Mouse (Mus musculus): ENCODE measurements around the gene H2-T3. TPM values are rescaled to one million over a fixed set of nuclear protein-coding genes. Genes with fewer than 3 reads are reported as not detected.
"Not testable (repeated sequence)": the region's sequence is repeated elsewhere in the genome, so short reads cannot be mapped to it uniquely, and the experiment has no call there.

Gene H2-T3
- polyA plus RNA-seq (2015; fragmentation: Nextera tagmentation; extraction: Ambion mirVana) = 0.21 and 0.97 TPM in 2 replicates

GRCm38 (mm10) chr17:36190169-36190507 is at the start of gene H2-T3:
Gene H2-T3, minus strand, starts transcription at chr17:36190287.
- H3K9ac ChIP-seq (ENCODE audit: low read length) = no peak within 1 kb of the TSS
- no peaks in the 10 kb centered on the region for H3K9me3 ChIP-seq (replicated peaks; ENCODE audit: control insufficient read depth, low read length)
- H3K4me1 ChIP-seq (ENCODE audit: control insufficient read depth, insufficient read depth, low read length) = no peaks in the 10 kb centered on the region
- peaks cover 34% of the 10 kb centered on the region for H3K27me3 ChIP-seq (ENCODE audit: control insufficient read depth, insufficient read depth, low read length)
- no peak within 1 kb of the TSS for H3K27ac ChIP-seq (ENCODE audit: low read length)
- no peak within 1 kb of the TSS for H3K4me2 ChIP-seq (ENCODE audit: low read depth, low read length)
- H3K4me3 ChIP-seq (ENCODE audit: low read length) = no peak within 1 kb of the TSS
- H3K36me3 ChIP-seq (ENCODE audit: control insufficient read depth, insufficient read depth) = no peaks in the 10 kb centered on the region
- ATAC-seq (replicated peaks; ENCODE audit: extremely low read depth, insufficient read depth, low FRiP score) = no peak
- WGBS = 72% methylated on average over 2 of the region's 2 CpGs

DNA sequence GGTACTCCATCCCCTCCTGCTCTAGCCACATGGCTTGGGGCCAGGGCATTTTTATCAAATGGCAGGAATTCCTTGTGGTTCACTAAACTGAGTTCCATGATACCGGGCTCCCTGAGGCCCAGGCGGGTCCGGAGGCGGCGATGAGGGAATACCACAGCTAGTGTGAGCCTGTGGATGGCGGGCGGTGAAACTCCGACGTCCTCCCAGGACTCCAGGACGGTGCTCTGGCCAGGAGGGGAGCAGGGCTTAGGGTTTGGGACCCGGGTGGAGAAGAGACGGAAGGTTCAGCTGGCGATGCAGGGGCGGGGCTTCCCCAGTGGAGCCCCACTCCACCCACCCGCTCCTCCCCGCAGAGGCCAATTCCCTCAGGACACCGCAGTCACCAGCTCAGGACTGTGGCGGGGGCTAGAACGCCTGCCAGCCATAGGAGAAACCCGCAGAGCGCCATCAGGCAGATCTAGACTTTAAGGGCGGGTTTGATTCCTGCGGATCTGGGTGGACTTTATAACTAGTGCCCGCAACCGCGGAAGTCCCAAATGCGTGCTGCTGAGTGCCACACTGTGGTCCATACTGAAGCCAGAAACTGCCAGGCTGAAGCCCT is 47.3 kb upstream of the H2-T3 start:
- WGBS = 1% methylated on average over 27 of the region's 27 CpGs
- Histone ChIP-seq H3K27me3 (ENCODE audit: control insufficient read depth, insufficient read depth, low read length) (peaks cover 29% of the 10 kb centered on the region), H3K4me2 (ENCODE audit: low read depth, low read length) (peak overlapping the region; percentile 66), H3K9me3 (replicated peaks; ENCODE audit: control insufficient read depth, low read length) (no peaks in the 10 kb centered on the region), H3K4me3 (ENCODE audit: low read length) (peak overlapping the region; percentile 44), H3K36me3 (ENCODE audit: control insufficient read depth, insufficient read depth) (no peaks in the 10 kb centered on the region), H3K27ac (ENCODE audit: low read length) (no peak overlapping the region), H3K4me1 (ENCODE audit: control insufficient read depth, insufficient read depth, low read length) (peaks cover 5% of the 10 kb centered on the region; the same call in 1 of the 2 replicates), H3K9ac (ENCODE audit: low read length) (peak overlapping the region; percentile 59)
- ATAC-seq (replicated peaks; ENCODE audit: extremely low read depth, insufficient read depth, low FRiP score) = peak; percentile 28; the same call in 1 of the 2 replicates

DNA sequence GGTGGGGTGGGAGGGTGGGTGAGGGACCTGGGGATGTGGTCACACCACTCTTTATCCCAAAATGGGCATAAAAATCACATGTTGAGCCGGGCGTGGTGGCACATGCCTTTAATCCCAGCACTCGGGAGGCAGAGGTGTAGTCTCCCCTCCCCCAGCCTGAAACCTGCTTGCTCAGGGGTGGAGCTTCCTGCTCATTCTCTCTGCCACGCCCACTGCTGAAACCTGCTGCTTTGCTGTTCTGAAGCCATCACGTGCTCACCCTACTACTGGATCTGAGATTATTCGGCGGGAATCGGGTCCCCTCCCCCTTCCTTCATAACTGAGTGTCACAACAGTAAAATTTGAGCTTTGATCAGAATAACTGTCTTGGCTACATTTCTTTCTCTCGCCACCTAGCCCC is 45.2 kb upstream of the H2-T3 start:
- 14% methylated on average over 8 of the region's 9 CpGs for WGBS
- not testable (repeated sequence) for H3K36me3 ChIP-seq (ENCODE audit: control insufficient read depth, insufficient read depth); ATAC-seq (replicated peaks; ENCODE audit: extremely low read depth, insufficient read depth, low FRiP score)

GRCm38 (mm10) chr17:36233572-36233971 is 43.5 kb upstream of the H2-T3 start:
- peaks cover 37% of the 10 kb centered on the region for H3K27me3 ChIP-seq (ENCODE audit: control insufficient read depth, insufficient read depth, low read length)
- no peak for ATAC-seq (replicated peaks; ENCODE audit: extremely low read depth, insufficient read depth, low FRiP score)
- no peaks in the 10 kb centered on the region for H3K9me3 ChIP-seq (replicated peaks; ENCODE audit: control insufficient read depth, low read length)
- no peak overlapping the region for H3K4me2 ChIP-seq (ENCODE audit: low read depth, low read length)
- 76% methylated on average over 5 of the region's 5 CpGs for WGBS
- H3K9ac ChIP-seq (ENCODE audit: low read length) = no peak overlapping the region
- H3K4me3 ChIP-seq (ENCODE audit: low read length) = no peak overlapping the region
- peaks cover 5% of the 10 kb centered on the region; the same call in 1 of the 2 replicates for H3K4me1 ChIP-seq (ENCODE audit: control insufficient read depth, insufficient read depth, low read length)
- H3K27ac ChIP-seq (ENCODE audit: low read length) = no peak overlapping the region
- no peaks in the 10 kb centered on the region for H3K36me3 ChIP-seq (ENCODE audit: control insufficient read depth, insufficient read depth)

More for the DNA sequence above, 45.2 kb upstream of the H2-T3 start:
- H3K4me1 ChIP-seq (ENCODE audit: control insufficient read depth, insufficient read depth, low read length); H3K4me2 ChIP-seq (ENCODE audit: low read depth, low read length); H3K9me3 ChIP-seq (replicated peaks; ENCODE audit: control insufficient read depth, low read length); H3K9ac ChIP-seq (ENCODE audit: low read length); H3K4me3 ChIP-seq (ENCODE audit: low read length); H3K27ac ChIP-seq (ENCODE audit: low read length): not testable (repeated sequence)
- H3K27me3 ChIP-seq (ENCODE audit: control insufficient read depth, insufficient read depth, low read length) = peaks cover 34% of the 10 kb centered on the region

- no peak overlapping the region for H3K4me2 ChIP-seq (ENCODE audit: low read depth, low read length)
- H3K4me3 ChIP-seq (ENCODE audit: low read length) = no peak overlapping the region
- H3K9ac ChIP-seq (ENCODE audit: low read length) = no peak overlapping the region
- no peaks in the 10 kb centered on the region for H3K36me3 ChIP-seq (ENCODE audit: control insufficient read depth, insufficient read depth)
- H3K27ac ChIP-seq (ENCODE audit: low read length) = no peak overlapping the region
- ATAC-seq (replicated peaks; ENCODE audit: extremely low read depth, insufficient read depth, low FRiP score) = no peak
- peaks cover 34% of the 10 kb centered on the region for H3K27me3 ChIP-seq (ENCODE audit: control insufficient read depth, insufficient read depth, low read length)
- no peaks in the 10 kb centered on the region for H3K4me1 ChIP-seq (ENCODE audit: control insufficient read depth, insufficient read depth, low read length)
- H3K9me3 ChIP-seq (replicated peaks; ENCODE audit: control insufficient read depth, low read length) = no peaks in the 10 kb centered on the region
- 6% methylated on average over 36 of the region's 36 CpGs for whole genome bisulfite sequencing
Measured at GRCm38 (mm10) chr17:36231318-36231717, 41.2 kb upstream of the H2-T3 start.

- Histone ChIP-seq H3K27ac (ENCODE audit: low read length) (no peak overlapping the region), H3K4me3 (ENCODE audit: low read length) (no peak overlapping the region), H3K36me3 (ENCODE audit: control insufficient read depth, insufficient read depth) (no peaks in the 10 kb centered on the region), H3K27me3 (ENCODE audit: control insufficient read depth, insufficient read depth, low read length) (peaks cover 43% of the 10 kb centered on the region), H3K9me3 (replicated peaks; ENCODE audit: control insufficient read depth, low read length) (no peaks in the 10 kb centered on the region), H3K4me2 (ENCODE audit: low read depth, low read length) (no peak overlapping the region), H3K9ac (ENCODE audit: low read length) (no peak overlapping the region), H3K4me1 (ENCODE audit: control insufficient read depth, insufficient read depth, low read length) (0 out of 2 replicates have a peak, but pooled peaks cover 3% of the 10 kb centered on the region)
- no peak for ATAC-seq (replicated peaks; ENCODE audit: extremely low read depth, insufficient read depth, low FRiP score)
- 7% methylated on average over 5 of the region's 5 CpGs for WGBS
Measured at GRCm38 (mm10) chr17:36229046-36229445, 39.0 kb upstream of the H2-T3 start.

GRCm38 (mm10) chr17:36226921-36227320 is 36.8 kb upstream of the H2-T3 start:
- Histone ChIP-seq H3K36me3 (ENCODE audit: control insufficient read depth, insufficient read depth) (no peaks in the 10 kb centered on the region), H3K27me3 (ENCODE audit: control insufficient read depth, insufficient read depth, low read length) (peaks cover 31% of the 10 kb centered on the region)
- 17% methylated on average over 8 of the region's 8 CpGs for WGBS

GRCm38 (mm10) chr17:36225231-36225824 is 35.2 kb upstream of the H2-T3 start:
- peaks cover 30% of the 10 kb centered on the region for H3K27me3 ChIP-seq (ENCODE audit: control insufficient read depth, insufficient read depth, low read length)
- H3K4me2 ChIP-seq (ENCODE audit: low read depth, low read length) = peak overlapping the region; percentile 39
- no peak overlapping the region for H3K4me3 ChIP-seq (ENCODE audit: low read length)
- H3K9me3 ChIP-seq (replicated peaks; ENCODE audit: control insufficient read depth, low read length) = no peaks in the 10 kb centered on the region
- ATAC-seq (replicated peaks; ENCODE audit: extremely low read depth, insufficient read depth, low FRiP score) = peak; percentile 45; the same call in 1 of the 2 replicates
- H3K9ac ChIP-seq (ENCODE audit: low read length) = no peak overlapping the region
- H3K27ac ChIP-seq (ENCODE audit: low read length) = no peak overlapping the region
- WGBS = 5% methylated on average over 9 of the region's 9 CpGs
- H3K36me3 ChIP-seq (ENCODE audit: control insufficient read depth, insufficient read depth) = no peaks in the 10 kb centered on the region
- 0 out of 2 replicates have a peak, but pooled peaks cover 3% of the 10 kb centered on the region for H3K4me1 ChIP-seq (ENCODE audit: control insufficient read depth, insufficient read depth, low read length)

More at GRCm38 (mm10) chr17:36226921-36227320, 36.8 kb upstream of the H2-T3 start:
- Histone ChIP-seq H3K27ac (ENCODE audit: low read length) (no peak overlapping the region), H3K4me3 (ENCODE audit: low read length) (no peak overlapping the region), H3K9me3 (replicated peaks; ENCODE audit: control insufficient read depth, low read length) (no peaks in the 10 kb centered on the region), H3K4me1 (ENCODE audit: control insufficient read depth, insufficient read depth, low read length) (0 out of 2 replicates have a peak, but pooled peaks cover 3% of the 10 kb centered on the region), H3K4me2 (ENCODE audit: low read depth, low read length) (no peak overlapping the region), H3K9ac (ENCODE audit: low read length) (no peak overlapping the region)
- ATAC-seq (replicated peaks; ENCODE audit: extremely low read depth, insufficient read depth, low FRiP score) = no peak

GRCm38 (mm10) chr17:36224451-36224850 is 34.4 kb upstream of the H2-T3 start:
- Histone ChIP-seq H3K27ac (ENCODE audit: low read length) (no peak overlapping the region), H3K4me3 (ENCODE audit: low read length) (no peak overlapping the region), H3K27me3 (ENCODE audit: control insufficient read depth, insufficient read depth, low read length) (peaks cover 28% of the 10 kb centered on the region), H3K4me2 (ENCODE audit: low read depth, low read length) (no peak overlapping the region), H3K9ac (ENCODE audit: low read length) (no peak overlapping the region), H3K36me3 (ENCODE audit: control insufficient read depth, insufficient read depth) (no peaks in the 10 kb centered on the region), H3K9me3 (replicated peaks; ENCODE audit: control insufficient read depth, low read length) (no peaks in the 10 kb centered on the region), H3K4me1 (ENCODE audit: control insufficient read depth, insufficient read depth, low read length) (0 out of 2 replicates have a peak, but pooled peaks cover 3% of the 10 kb centered on the region)
- WGBS = 44% methylated on average over 3 of the region's 3 CpGs
- ATAC-seq (replicated peaks; ENCODE audit: extremely low read depth, insufficient read depth, low FRiP score) = no peak

Measured in heart, embryonic 16.5 days (tissue).